Mouse (Mus musculus) left cerebral cortex, postnatal 25 days (tissue): ENCODE measurements around the gene Hoxa1. TPM values are rescaled to one million over a fixed set of nuclear protein-coding genes. Genes with fewer than 3 reads are reported as not detected.

Experiments
- DNase-seq, 2 experiments: peaks; one replicate each; pipeline ENCODE4 v3.0.0; 2022; ENCODE audit warnings: low spot score in 2 of 2, mixed read lengths in 1 of 2
- intact Hi-C: fragments of 180-260 bp; cut with DNase I; formaldehyde crosslinking; loops from one replicate; pipeline ENCODE4 v1.15.1; 2025
- total RNA-seq, 2 experiments: library from RNA; stranded (reverse); gene quantifications; 2 replicates each; pipeline ENCODE4 v1.2.3; 2021

Hoxa1 gene
- total RNA-seq, 2 experiments from 2014 or later: not detected

- intact Hi-C loops: no loop called here
- no peak for DNase-seq
These were observed 33.0 kb upstream of the Hoxa1 start, which contains the start of gene Hoxa4 for GRCm38 (mm10) chr6:52190906-52191810. Gene Hoxa4 (minus strand): TSS chr6:52191753.

GRCm38 (mm10) chr6:52190410-52190809 is 32.3 kb upstream of the Hoxa1 start:
- intact Hi-C loops: no loop called here

GRCm38 (mm10) chr6:52189909-52190308 is 31.8 kb upstream of the Hoxa1 start:
- no peak for DNase-seq
- intact Hi-C loops: no loop called here

More at GRCm38 (mm10) chr6:52190410-52190809, 32.3 kb upstream of the Hoxa1 start:
- DNase-seq: no peak

- DNase-seq: no peak
- intact Hi-C loops: no loop called here
These were observed 31.1 kb upstream of the Hoxa1 start for GRCm38 (mm10) chr6:52189172-52189591.

GRCm38 (mm10) chr6:52186500-52186899 is 28.4 kb upstream of the Hoxa1 start:
- intact Hi-C loops: no loop called here
- no peak for DNase-seq

- intact Hi-C loops: no loop called here
- no peak for DNase-seq
These were observed 27.7 kb upstream of the Hoxa1 start for GRCm38 (mm10) chr6:52185834-52186233.

- intact Hi-C loops: no loop called here
- DNase-seq: no peak
These were observed 27.1 kb upstream of the Hoxa1 start for GRCm38 (mm10) chr6:52185222-52185621.

GRCm38 (mm10) chr6:52184668-52185067 is 26.6 kb upstream of the Hoxa1 start:
- intact Hi-C loops: no loop called here
- DNase-seq: no peak

- intact Hi-C loops: no loop called here
- DNase-seq: no peak
These were observed 25.4 kb upstream of the Hoxa1 start for GRCm38 (mm10) chr6:52183311-52184080.

GRCm38 (mm10) chr6:52182793-52183192 is 24.7 kb upstream of the Hoxa1 start:
- DNase-seq: no peak
- intact Hi-C loops: no loop called here

- intact Hi-C loops: no loop called here
- no peak for DNase-seq
These were observed 23.9 kb upstream of the Hoxa1 start for GRCm38 (mm10) chr6:52182030-52182429.

GRCm38 (mm10) chr6:52180726-52181125 is 22.6 kb upstream of the Hoxa1 start:
- DNase-seq: no peak
- intact Hi-C loops: no loop called here

GRCm38 (mm10) chr6:52180213-52180710 is 22.1 kb upstream of the Hoxa1 start:
- DNase-seq: no peak
- intact Hi-C loops: no loop called here

- intact Hi-C loops: no loop called here
- no peak for DNase-seq
These were observed 21.6 kb upstream of the Hoxa1 start for GRCm38 (mm10) chr6:52179690-52180089.

- no peak for DNase-seq
- intact Hi-C loops: no loop called here
These were observed 21.0 kb upstream of the Hoxa1 start for GRCm38 (mm10) chr6:52178918-52179665.

- intact Hi-C loops: no loop called here
- DNase-seq: no peak
These were observed 19.7 kb upstream of the Hoxa1 start for GRCm38 (mm10) chr6:52177806-52178205.

GRCm38 (mm10) chr6:52177061-52177735 is 19.1 kb upstream of the Hoxa1 start, which contains the start of gene 5730596B20Rik:
Gene 5730596B20Rik (plus strand): TSS chr6:52177498.
- intact Hi-C loops: no loop called here
- no peak for DNase-seq

- DNase-seq: no peak
- intact Hi-C loops: no loop called here
These were observed 18.3 kb upstream of the Hoxa1 start for GRCm38 (mm10) chr6:52176391-52176790.

GRCm38 (mm10) chr6:52175864-52176263 is 17.7 kb upstream of the Hoxa1 start:
- no peak for DNase-seq
- intact Hi-C loops: no loop called here
